Mouse (Mus musculus) heart, embryonic 14.5 days (tissue): ENCODE results near the gene Ankrd33. TPM values are rescaled to one million over a fixed set of nuclear protein-coding genes. Genes with fewer than 3 reads are reported as not detected.

Experiments used
- ATAC-seq: fragments of 200-750 bp; cut with Nextera tagmentation; 2 replicates; pipeline ENCODE4 v1.8.0; 2017; ENCODE audit warnings: low read depth, moderate TSS enrichment; ENCODE audit not compliant: insufficient number of reproducible peaks, insufficient read depth, low FRiP score
- H3K27ac ChIP-seq, 2 experiments: fragments of 200-500 bp in 1 of 2; fragments of 300-500 bp in 1 of 2; sonication (generic) in 1 of 2; replicated peaks in 1 of 2; 2 replicates each; pipeline ENCODE4 v1.5.1; 2012 to 2014; ENCODE audit warnings: low read depth in 2 of 2, low read length in 2 of 2, control low read depth in 1 of 2, mild to moderate bottlenecking in 1 of 2, mixed read lengths in 1 of 2; ENCODE audit not compliant: control insufficient read depth in 1 of 2, insufficient read depth in 1 of 2
- H3K27me3 ChIP-seq: fragments of 300-500 bp; sonication (generic); 2 replicates; pipeline ENCODE4 v1.6.1; 2014; ENCODE audit warnings: mild to moderate bottlenecking, low read length, control low read depth; ENCODE audit not compliant: control insufficient read depth, insufficient read depth
- H3K36me3 ChIP-seq: fragments of 300-500 bp; sonication (generic); 2 replicates; pipeline ENCODE4 v1.6.1; 2014; ENCODE audit warnings: mild to moderate bottlenecking, control low read depth, low read length, mixed read lengths; ENCODE audit not compliant: control insufficient read depth, insufficient read depth
- H3K4me1 ChIP-seq, 2 experiments: fragments of 200-500 bp in 1 of 2; fragments of 300-500 bp in 1 of 2; sonication (generic) in 1 of 2; 2 replicates each; pipeline ENCODE4 v1.6.1; 2012 to 2014; ENCODE audit warnings: low read length in 2 of 2, control low read depth in 1 of 2, mixed read lengths in 1 of 2; ENCODE audit not compliant: control insufficient read depth in 2 of 2, insufficient read depth in 2 of 2
- H3K4me2 ChIP-seq: fragments of 300-500 bp; sonication (generic); 2 replicates; pipeline ENCODE4 v1.6.1; 2014; ENCODE audit warnings: mild to moderate bottlenecking, low read length
- H3K4me3 ChIP-seq, 2 experiments: fragments of 200-500 bp in 1 of 2; fragments of 300-500 bp in 1 of 2; sonication (generic) in 1 of 2; 2 replicates each; pipeline ENCODE4 v1.5.1; 2012 to 2014; ENCODE audit warnings: low read length in 2 of 2, mild to moderate bottlenecking in 2 of 2, control low read depth in 1 of 2, low read depth in 1 of 2, moderate library complexity in 1 of 2; ENCODE audit not compliant: control insufficient read depth in 1 of 2, insufficient read depth in 1 of 2
- H3K9ac ChIP-seq: fragments of 300-500 bp; sonication (generic); 2 replicates; pipeline ENCODE4 v1.6.1; 2014; ENCODE audit warnings: mild to moderate bottlenecking, low read length
- H3K9me3 ChIP-seq: fragments of 300-500 bp; sonication (generic); 2 replicates; pipeline ENCODE4 v1.6.1; 2016; ENCODE audit warnings: low read length, control low read depth; ENCODE audit not compliant: control insufficient read depth
- WGBS: fragments of 180-500 bp; shearing (Covaris S2); extraction: QIAGEN DNeasy Blood & Tissue Kit; methylation state at CpG from one replicate; pipeline ENCODE4 v1.1.7; 2014; 5-methylcytosine and 5-hydroxymethylcytosine counted together
- polyA plus RNA-seq: library from polyadenylated mRNA; unstranded; fragments of >200 nt; fragmentation: Nextera tagmentation; extraction: Ambion mirVana; gene quantifications from 2 replicates; pipeline ENCODE4 v1.2.1, GENCODE M21; 2014

The Ankrd33 gene
- polyA plus RNA-seq, 1 experiment from 2014 or later = not detected

GRCm38 (mm10) chr15:101135405-101135804, 19.9 kb downstream of the Ankrd33 start:
- ATAC-seq = no peak
- Histone ChIP-seq H3K27me3 (0 out of 2 replicates have a peak, but pooled peaks cover 9% of the 10 kb centered on the region), H3K4me1 (peaks cover 24 to 28% of the 10 kb centered on the region in 2 experiments), H3K36me3 (no peaks in the 10 kb centered on the region), H3K9ac (no peak overlapping the region; the same call in 1 of the 2 replicates), H3K9me3 (no peaks in the 10 kb centered on the region), H3K4me3 (no peak overlapping the region; a peak in 2 of 4 replicates), H3K27ac (no peak overlapping the region), H3K4me2 (peak overlapping the region; percentile 34)
- 65% methylated on average over 8 of the region's 8 CpGs for WGBS

GRCm38 (mm10) chr15:101137455-101137854, 21.9 kb downstream of the Ankrd33 start:
- Histone ChIP-seq H3K9ac (no peak overlapping the region), H3K36me3 (no peaks in the 10 kb centered on the region), H3K27me3 (no peaks in the 10 kb centered on the region), H3K27ac (no peak overlapping the region), H3K4me1 (peaks cover 19 to 29% of the 10 kb centered on the region in 2 experiments), H3K9me3 (no peaks in the 10 kb centered on the region), H3K4me3 (no peak overlapping the region), H3K4me2 (no peak overlapping the region)
- WGBS = 82% methylated on average over 11 of the region's 11 CpGs
- no peak for ATAC-seq

- H3K4me1 ChIP-seq = peaks cover 29 to 38% of the 10 kb centered on the region in 2 experiments
- ATAC-seq = no peak
- 71% methylated on average over 3 of the region's 3 CpGs for WGBS
Measured at GRCm38 (mm10) chr15:101138675-101139074, 23.1 kb downstream of the Ankrd33 start.

GRCm38 (mm10) chr15:101139885-101140284, 24.3 kb downstream of the Ankrd33 start:
- H3K4me2 ChIP-seq = no peak overlapping the region
- peaks cover 34 to 50% of the 10 kb centered on the region in 2 experiments for H3K4me1 ChIP-seq
- no peak overlapping the region for H3K4me3 ChIP-seq
- H3K36me3 ChIP-seq = no peaks in the 10 kb centered on the region
- no peak for ATAC-seq
- no peaks in the 10 kb centered on the region for H3K27me3 ChIP-seq
- WGBS = 8% methylated on average over 12 of the region's 12 CpGs
- peak overlapping the region; percentile 14; the same call in 1 of the 2 replicates for H3K9ac ChIP-seq
- H3K27ac ChIP-seq = no peak overlapping the region; a peak in 1 of 4 replicates
- no peaks in the 10 kb centered on the region for H3K9me3 ChIP-seq

More at GRCm38 (mm10) chr15:101138675-101139074, 23.1 kb downstream of the Ankrd33 start:
- Histone ChIP-seq H3K4me2 (no peak overlapping the region), H3K4me3 (no peak overlapping the region), H3K36me3 (no peaks in the 10 kb centered on the region), H3K9me3 (no peaks in the 10 kb centered on the region), H3K27me3 (no peaks in the 10 kb centered on the region), H3K27ac (no peak overlapping the region), H3K9ac (no peak overlapping the region)

GRCm38 (mm10) chr15:101140587-101140986, 25.0 kb downstream of the Ankrd33 start:
- Histone ChIP-seq H3K36me3 (no peaks in the 10 kb centered on the region), H3K4me2 (peak overlapping the region; percentile 16; the same call in 1 of the 2 replicates), H3K4me3 (no peak overlapping the region), H3K9ac (no peak overlapping the region; the same call in 1 of the 2 replicates), H3K4me1 (peaks cover 39 to 56% of the 10 kb centered on the region in 2 experiments), H3K27ac (0 out of 4 replicates have a peak overlapping the region, but pooled peaks of 1 of the 2 experiments have one; percentile 6), H3K27me3 (no peaks in the 10 kb centered on the region), H3K9me3 (no peaks in the 10 kb centered on the region)
- no peak for ATAC-seq
- WGBS = 23% methylated on average over 6 of the region's 6 CpGs

- Histone ChIP-seq H3K9ac (no peak overlapping the region; the same call in 1 of the 2 replicates), H3K4me2 (peak overlapping the region; percentile 16; the same call in 1 of the 2 replicates), H3K27me3 (no peaks in the 10 kb centered on the region), H3K4me1 (peaks cover 44 to 61% of the 10 kb centered on the region in 2 experiments), H3K4me3 (no peak overlapping the region), H3K27ac (0 out of 4 replicates have a peak overlapping the region, but pooled peaks of 1 of the 2 experiments have one; percentile 6), H3K36me3 (no peaks in the 10 kb centered on the region), H3K9me3 (no peaks in the 10 kb centered on the region)
- ATAC-seq = no peak; the same call in 1 of the 2 replicates
- 7% methylated on average over 8 of the region's 14 CpGs for WGBS
Measured at GRCm38 (mm10) chr15:101141061-101141541, 25.5 kb downstream of the Ankrd33 start.

- Histone ChIP-seq H3K9me3 (no peaks in the 10 kb centered on the region), H3K36me3 (no peaks in the 10 kb centered on the region), H3K27ac (peak overlapping the region in 1 of 2 experiments; percentile 72; a peak in 1 of 4 replicates), H3K4me2 (no peak overlapping the region), H3K4me3 (no peak overlapping the region), H3K9ac (peak overlapping the region; percentile 52; the same call in 1 of the 2 replicates), H3K27me3 (no peaks in the 10 kb centered on the region), H3K4me1 (peaks cover 57 to 76% of the 10 kb centered on the region in 2 experiments)
- ATAC-seq = no peak
- WGBS = 44% methylated on average over 8 of the region's 8 CpGs
Measured at GRCm38 (mm10) chr15:101142672-101143071, 27.1 kb downstream of the Ankrd33 start.
